Mouse (Mus musculus): ENCODE measurements around the gene Lhfp.
A peak's percentile ranks its signal among the peaks of the same experiment; 100 is the strongest.

Lhfp gene

DNA sequence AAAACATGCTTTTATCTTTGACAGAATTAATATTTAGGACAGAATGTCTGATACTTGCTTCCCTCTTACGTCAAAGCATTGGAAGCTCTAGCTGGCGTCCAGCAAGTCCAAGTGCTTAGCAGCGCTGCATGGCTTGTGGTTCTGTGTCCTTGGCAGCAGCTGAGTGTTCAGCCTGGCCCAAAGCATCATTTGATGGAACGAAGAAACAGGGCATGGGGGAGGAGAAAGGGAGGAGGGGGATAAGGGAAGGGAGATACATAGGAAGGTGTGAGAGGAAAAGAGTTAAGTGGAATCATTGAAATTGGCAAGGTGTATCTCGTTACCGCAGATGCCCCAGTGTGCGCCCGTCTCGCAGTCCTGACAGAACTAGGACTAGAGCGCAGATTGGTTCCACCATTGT is 124.0 kb downstream of the Lhfp start:
- peak in 1 of 2 experiments; percentile 15 for DNase-seq (ENCODE audit: low spot score in 2 of 2)

DNA sequence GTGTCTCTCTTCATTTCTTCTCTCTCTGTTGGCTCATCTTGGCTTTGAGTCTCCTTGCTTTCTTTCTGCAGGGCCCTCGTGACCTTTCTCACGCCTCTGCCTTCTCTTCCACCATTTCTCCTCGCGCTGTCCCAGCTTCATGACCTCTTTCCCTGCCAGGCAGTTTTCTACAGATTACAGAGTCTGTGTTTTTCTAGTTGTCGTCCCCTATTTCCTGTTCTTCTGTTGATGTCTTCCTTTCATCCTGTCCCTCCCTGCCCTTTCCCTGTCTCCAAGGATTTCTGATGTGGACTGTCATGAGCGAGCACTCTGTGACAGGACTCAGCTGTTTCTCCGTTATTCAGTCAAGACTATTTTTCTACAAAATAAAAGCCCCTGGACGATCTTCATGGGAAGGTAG is 124.7 kb downstream of the Lhfp start:
- no peak for DNase-seq (ENCODE audit: low spot score in 2 of 2)

DNA sequence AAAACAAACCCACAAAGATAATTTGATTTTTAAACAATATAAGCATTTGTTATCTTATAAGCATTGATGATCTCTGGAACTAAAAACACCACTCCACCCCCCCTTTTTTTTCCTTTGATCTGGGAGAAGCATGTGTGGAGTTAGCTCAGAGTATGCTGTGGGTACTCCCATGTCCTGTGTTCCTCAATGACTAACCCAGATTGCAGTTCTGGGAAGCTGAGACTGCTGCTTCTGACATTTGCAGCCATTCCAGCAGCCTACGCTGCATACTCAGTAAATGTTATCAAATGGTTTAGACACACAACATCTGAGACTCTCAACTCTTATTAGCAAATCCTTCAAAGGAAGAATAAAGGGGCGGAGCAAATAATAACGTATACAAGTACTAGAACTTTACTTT is 128.2 kb downstream of the Lhfp start:
- DNase-seq (ENCODE audit: low spot score in 2 of 2) = no peak

DNA sequence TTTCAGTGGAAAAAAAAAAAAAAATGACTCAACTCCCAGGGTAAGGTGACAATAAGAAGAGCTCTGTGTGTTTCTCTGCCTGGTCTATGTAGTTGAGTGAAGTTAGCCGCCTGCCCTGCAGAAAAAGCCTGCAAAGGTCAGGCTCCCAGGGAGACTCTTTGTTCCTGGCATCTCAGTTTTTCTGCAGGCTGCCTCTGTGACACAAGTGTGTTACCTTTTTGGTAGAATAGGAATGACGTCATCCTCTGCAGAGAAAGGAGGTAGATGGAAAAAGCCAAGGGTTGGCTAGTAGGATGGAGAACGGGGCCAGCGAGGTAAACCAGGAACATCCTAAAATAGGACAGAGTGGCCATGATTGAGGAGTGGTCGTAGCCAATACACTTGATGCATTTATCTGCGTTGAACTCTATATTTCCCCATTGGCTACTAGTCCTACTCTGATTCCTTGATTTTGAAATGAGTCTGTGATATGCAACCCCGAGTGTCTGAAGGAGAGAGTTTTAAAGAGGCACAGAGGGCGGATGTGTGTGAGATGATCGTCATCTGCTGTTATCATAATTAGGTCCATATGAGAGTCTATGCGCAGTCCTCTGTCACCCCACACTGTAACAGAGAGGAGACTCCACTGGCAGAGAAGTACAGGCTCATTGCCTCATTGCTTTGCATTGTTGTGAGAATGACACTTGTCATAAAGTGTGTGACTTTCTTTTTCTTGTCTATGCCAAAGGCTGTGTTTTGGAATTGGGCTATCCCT is 132.2 kb downstream of the Lhfp start:
- DNase-seq (ENCODE audit: low spot score in 2 of 2) = no peak

DNA sequence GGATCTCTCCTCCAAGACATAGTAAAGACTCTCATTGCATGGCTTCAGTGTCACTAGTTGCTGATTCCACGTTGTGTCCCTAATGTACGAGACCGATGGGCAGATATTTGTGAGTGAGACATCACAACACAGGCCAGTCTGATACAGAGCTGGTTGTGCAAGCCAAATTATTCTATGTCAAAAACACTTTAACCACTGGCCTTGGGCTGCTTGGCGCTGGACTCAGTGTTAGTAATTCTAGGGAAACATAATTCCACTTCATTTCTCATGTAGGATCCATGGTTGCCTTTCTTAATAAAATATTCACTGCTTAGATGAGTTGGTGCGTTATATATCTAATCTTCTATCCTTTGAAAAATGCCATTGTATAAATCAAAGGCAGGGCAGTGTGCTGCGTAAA is 138.6 kb downstream of the Lhfp start:
- no peak for DNase-seq (ENCODE audit: low spot score in 2 of 2)

DNA sequence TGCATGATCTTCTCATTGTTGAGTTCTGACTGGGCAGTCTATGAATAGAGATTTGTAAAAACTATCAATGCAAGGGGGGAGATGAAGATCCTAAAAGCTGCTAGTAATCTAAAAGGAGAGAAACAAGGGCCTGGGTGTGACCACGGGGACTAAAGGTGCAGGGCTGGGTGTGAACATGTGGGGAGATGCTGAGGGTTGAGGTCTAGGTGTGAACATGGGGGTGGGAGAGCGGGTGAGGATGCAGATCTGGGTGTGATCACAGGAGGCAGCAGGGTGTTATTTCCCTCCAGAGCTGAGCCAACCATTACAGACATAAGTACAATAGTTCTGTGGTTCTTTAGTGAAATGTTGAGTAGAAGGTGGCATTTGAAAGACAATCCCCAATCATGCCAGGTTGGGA is 144.1 kb downstream of the Lhfp start:
- DNase-seq (ENCODE audit: low spot score in 2 of 2) = no peak

DNA sequence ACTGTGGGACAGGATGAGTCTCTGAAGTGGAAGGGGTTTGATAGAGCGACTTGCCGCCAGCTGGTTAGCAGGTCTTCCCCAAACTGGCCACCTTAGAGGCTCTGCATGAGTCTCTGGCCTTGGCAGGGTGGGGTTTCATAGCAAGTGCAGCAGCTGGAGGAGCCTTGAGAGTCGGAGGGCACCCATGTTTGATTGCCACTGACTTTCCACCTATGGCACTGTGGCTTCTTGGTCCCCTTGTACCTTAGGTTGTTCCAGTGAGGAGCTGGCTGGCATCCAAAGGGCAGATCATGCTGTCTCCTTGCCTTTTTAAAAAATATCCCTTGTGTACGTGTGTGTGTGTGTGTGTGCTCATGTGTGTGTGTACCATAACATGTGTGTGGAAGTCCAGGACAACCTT is 152.1 kb downstream of the Lhfp start:
- no peak for DNase-seq (ENCODE audit: low spot score in 2 of 2)

DNA sequence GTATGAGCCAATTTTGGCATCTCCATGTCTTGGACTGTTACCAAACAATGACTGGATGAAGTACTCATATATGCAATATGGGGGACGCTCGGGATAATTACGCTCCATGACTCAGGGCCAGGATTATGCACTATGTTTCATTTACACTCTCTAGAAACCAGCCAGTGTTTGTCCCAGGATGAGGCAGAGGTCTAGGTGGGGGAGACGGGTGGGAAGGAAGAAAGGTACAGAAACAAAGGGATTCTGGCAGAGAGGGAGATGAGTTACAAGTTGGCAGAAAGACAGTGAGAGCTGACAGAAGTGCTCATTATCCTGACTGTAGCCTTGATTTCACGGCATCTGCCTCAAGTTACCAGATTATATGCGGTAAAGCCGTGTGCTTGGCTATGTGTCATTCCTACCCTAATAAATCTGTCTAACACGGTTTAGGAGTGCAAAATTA is 154.4 kb downstream of the Lhfp start:
- no peak for DNase-seq (ENCODE audit: low spot score in 2 of 2)

DNA sequence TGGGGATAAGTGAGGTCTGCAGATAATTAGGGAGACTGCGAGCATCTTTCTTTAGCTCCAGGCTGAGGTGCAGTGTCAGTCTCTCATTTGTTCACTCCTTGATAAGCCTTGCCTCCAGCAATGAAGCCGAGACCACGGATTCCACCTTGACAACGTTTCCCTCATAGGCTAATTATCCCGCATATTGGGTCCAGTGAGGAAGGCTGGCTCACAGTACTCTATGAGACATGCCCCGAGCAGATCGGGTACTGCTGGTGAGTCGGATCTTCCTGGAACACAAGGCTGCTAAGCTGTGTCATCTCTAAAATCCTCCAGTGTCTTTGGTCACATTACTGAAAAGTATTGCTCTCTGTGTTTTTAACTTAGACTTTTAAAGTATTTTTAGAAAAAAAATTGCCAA is 158.8 kb downstream of the Lhfp start:
- no peak for DNase-seq (ENCODE audit: low spot score in 2 of 2)

DNA sequence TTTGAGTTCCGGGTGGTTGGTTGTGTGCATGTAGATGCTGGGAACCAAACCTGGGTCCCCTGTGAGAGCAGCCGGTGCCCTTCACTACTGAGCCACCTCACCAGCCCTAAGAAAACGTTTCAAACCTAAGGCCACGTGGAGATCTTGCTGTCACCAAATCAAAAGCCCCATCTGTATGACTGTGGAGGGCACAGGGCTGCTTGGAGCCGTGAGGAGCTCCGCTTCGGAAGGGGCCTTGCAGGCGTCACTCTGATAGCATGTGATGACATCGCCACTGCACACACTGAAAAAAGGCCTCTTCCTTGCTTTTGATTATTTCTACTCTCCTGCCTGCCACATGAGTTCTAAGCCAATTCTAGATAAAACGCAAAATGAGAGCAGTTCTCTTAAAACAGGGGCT is 159.5 kb downstream of the Lhfp start:
- no peak for DNase-seq (ENCODE audit: low spot score in 2 of 2)

DNA sequence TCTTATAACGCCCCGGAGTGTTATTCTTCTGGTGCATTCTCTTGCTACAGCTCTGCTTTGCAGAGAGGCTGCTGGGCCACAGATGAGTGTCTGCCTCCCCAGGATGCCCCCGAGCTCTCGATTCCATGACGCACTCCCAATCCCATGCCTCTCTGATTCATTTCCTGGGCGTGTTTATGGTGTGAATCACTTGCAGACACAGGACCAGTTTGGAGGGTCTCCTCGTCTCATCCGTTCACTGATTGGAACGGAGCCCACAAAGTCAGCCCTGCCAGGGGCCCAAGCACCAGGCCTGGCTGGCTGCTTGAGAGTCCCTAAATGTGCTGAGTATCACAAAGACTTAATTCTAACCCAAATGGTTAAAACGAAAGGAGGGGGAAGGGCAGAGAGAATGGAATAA is 160.3 kb downstream of the Lhfp start:
- no peak for DNase-seq (ENCODE audit: low spot score in 2 of 2)

DNA sequence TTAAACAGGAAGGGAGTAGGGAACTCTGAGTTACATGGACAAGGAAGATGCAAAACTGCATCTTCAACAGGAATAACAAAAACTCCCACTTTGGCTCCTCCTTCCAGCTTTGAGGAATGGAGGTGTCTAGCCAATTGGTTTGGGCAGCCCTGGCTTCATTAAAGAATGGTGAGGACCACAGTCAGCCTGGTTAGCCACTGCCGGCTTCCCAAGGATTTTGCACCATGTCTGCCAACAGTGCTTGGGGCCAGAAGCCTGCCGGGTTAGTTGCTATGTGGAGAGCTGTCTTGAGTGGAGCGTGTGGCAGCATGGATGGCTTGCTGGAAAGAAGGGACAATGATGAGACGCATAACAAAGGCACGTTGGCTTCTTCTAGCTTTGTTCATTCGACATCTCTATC is 160.9 kb downstream of the Lhfp start:
- no peak for DNase-seq (ENCODE audit: low spot score in 2 of 2)

DNA sequence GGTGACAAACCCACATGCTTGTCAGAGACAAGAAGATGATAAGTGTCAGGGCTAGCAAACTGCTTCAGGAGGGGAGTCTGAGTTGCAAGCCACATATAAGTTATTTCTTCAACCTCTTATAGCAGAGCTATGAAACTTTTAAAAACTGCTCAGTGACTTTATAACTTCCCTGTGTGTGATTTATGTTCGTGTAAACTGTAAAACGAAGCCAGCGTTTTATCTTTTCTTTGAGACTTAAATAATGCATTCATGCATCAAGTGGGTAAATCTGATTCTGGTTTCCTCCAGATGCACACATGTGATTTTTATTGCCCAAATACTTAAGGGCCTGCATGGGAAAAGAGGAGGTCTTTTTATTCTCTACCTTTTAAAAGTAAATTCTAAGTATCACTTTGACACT is 161.4 kb downstream of the Lhfp start:
- DNase-seq (ENCODE audit: low spot score in 2 of 2) = no peak

DNA sequence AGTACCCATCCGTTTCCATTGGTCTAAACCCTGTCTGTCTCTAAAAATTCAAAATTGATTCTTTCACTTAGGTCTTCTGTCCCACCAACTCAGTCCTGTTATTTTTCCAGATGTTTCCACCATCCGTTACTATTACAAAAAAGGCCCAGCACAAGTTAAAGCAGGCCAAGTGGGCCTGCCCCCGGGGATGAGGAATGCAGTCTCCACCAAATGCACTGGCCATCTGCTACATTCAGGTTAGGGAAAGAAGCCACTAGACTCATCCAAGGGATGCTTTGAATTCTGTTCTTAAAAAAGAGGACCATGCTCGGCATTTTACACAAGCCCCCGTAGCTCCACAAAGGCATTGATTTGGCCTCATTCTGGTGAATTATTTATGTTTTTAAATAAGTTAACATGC is 162.3 kb downstream of the Lhfp start:
- no peak for DNase-seq (ENCODE audit: low spot score in 2 of 2)

DNA sequence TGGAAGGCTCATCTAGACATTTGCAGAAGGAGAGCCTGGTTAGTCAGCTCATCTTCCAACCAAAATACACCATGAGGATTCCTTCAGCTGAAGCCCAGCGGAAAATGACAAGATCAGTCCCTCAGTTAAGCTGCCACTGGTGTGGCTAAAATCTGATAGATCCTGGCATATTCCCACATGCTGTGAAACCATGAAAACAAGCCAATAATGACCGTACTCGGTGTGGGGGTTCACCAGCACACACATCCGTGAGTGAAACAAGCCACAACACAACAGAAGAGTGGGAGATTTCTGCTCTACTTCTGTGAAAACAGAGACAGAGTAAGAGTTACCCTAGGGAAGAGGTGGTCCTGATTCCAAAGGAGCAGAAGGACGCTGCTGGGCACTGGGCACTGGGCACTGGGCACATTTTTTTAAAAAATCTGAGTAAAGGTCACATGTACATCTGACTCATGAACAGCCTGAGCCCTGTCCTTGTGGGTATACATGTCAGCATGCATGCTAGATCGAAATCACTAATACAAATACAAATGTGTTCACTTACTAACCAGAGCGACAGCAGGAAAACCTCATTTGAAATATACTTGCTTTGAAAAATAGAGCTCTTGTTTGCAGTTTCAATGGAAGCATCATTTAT is 163.1 kb downstream of the Lhfp start:
- no peak for DNase-seq (ENCODE audit: low spot score in 2 of 2)

DNA sequence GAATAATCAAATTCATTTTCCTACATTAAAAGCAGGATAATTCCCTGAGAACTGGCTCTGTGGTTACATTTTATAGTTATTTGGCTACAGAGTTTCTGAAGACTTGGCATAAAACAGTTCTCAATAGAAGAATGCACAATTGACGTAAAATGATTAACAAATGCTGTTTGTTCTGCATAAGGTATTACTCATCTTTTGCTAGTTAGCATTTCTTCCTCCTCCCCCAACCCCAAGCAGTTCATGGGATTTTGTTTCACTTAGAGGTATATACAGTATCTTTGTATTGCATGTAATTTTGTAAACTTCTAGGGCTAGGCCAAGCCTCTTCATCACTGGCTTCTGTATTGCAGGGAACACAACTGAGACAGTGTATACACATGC is 163.6 kb downstream of the Lhfp start:
- DNase-seq (ENCODE audit: low spot score in 2 of 2) = no peak

DNA sequence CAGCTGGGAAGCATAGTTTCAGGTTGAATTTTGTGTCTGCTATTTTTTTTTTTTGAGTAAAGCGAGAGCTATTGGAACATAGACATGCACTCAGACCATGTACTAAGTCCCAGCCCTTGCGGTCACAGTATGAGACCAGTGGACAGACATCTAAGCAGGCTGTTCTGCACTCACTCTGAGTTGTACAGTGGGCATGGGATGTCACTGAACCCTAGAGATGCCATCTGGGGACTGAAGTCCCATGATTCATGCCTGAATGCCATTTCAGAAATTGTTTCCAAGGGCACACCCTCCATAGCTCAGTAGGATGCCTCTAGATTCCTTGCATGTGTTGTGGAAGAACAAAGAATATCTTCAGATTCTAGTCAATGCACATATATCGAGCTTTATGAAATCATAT is 164.4 kb downstream of the Lhfp start:
- DNase-seq (ENCODE audit: low spot score in 2 of 2) = no peak

DNA sequence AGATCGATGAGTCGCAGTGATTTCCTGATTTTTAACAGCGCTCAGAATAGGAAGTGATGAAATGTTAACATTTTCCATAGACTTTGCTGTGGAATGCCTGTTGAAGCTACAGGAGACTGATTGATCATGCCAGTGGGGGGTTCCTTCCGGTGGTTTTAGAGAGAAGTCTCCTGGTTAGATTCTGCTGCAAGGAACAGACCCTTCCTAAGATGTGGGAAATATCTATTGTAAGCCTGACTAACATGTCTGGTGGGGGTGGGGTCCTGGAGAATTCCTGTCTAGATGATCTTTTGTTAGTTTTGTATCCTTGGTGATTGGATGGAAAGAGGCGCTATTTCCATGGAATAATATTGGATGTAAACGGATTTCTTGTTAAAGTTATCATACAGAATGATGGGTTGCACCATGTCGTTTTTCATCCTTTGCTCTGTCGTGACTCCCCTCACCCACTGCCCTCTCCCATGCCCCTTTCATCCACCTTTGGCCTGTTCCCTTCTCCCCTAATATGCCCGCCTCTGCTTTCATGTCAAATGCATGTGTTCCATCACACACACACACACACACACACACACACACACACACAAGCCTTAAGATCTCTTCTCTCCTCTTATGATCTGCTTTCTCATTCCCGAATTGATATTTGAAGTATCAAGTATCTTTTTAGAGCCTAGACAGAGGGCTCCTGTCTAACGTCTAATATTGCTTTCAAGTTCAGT is 165.3 kb downstream of the Lhfp start:
- DNase-seq (ENCODE audit: low spot score in 2 of 2) = no peak

DNA sequence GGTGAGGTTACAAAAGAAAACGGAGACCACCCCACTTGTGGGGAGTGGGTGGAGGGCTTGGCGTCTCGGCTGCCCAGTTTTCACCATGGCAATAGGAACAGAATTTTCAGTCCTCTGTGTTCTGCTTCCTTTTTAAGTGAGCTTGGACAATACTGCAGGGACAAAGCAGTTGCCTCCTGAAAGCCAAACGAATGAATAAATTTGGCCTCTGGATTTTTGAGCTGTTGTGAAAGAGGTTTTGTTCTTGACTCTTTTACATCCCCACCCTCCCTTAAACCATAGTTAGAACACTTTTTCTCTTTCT is 165.8 kb downstream of the Lhfp start:
- DNase-seq (ENCODE audit: low spot score in 2 of 2) = no peak

DNA sequence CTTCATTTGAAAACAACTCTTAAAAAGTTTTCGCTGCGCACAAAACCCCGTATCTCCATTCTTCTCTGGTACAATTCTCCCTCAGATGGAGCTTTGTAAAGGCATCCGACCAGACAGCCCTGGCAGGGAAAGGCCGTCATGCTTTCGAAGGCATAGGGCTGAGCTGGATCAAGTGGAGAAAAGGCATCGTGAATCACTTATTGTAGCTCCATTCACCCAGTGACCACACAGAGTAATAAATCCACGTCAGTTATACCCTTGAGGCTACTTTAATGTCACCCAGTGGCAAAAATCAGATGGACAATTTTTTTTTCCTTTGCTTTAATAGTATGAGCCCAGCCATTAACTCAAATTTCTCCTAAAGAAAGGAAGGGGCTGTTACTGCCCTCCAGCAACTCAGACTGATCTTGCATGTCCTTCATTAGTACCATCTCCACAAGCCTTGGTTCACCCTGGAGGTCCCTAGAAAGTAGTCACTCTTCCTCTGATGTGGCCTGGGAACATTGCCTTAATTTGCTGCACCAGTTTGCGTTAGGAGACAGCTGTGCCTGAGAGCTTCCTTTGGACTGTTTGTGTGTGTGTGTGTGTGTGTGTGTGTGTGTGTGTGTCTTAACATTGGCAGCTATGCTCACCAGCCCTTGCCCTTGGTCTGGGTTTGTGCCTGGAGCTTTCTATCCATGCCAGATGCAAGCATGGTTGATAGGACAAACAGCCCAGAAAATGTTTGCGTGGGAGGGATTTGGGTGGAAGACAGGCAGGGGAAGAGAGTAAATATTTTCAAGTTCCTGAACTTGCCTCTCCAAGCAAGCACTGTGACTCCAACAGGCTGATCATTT is 169.6 kb downstream of the Lhfp start:
- DNase-seq (ENCODE audit: low spot score in 2 of 2) = no peak

DNA sequence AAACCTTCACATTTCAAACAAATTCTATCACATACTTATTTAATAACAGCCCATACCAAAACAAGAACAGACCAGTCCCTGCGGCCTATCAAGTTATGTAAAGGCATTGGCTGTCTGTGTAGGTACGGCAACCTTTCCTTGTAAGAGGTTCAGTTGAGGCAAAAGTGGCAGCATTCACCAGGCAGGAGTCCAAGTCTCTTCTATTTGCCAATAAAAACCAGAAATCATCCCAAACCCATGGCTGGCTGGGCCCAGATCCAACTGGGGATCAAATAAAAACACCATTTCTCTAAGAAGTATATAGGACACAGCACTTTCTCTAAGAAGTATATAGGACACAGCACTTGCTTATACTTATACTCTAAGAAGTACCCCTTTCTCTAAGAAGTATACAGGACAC is 171.3 kb downstream of the Lhfp start:
- DNase-seq (ENCODE audit: low spot score in 2 of 2) = no peak

DNA sequence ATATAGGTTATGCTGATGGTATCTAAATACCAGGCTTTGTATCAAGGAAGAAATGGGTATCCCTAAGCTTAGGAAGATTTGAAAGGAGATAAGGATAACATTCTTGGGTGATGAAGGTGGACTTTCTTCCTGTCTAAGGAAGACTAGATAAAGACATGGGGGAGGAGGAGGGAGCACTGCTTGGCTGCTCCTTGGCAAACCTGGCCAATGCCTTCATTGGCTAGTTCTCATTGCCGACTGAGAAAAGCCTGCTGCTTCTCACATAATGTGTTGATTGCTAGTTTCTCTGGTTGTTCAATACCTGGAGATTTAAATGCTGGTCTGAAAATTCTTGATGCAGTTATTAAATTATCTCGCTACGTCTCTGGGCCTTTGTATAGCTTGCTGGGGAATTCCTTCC is 172.0 kb downstream of the Lhfp start:
- DNase-seq (ENCODE audit: low spot score in 2 of 2) = no peak
